Mouse (Mus musculus) central nervous system, embryonic 14 days (tissue): ENCODE data around the gene Card19. TPM values are rescaled to one million over a fixed set of nuclear protein-coding genes. Genes with fewer than 3 reads are reported as not detected.

Experiments
- polyA plus RNA-seq: library from polyadenylated mRNA; depleted of rRNA; stranded (reverse); fragments of >200 nt; gene quantifications from 2 replicates; pipeline ENCODE4 v1.2.3, GENCODE M21; 2012; rRNA removed

The Card19 gene
- 24.4 and 36.0 TPM in 2 replicates for polyA plus RNA-seq

GRCm38 (mm10) chr13:49215504-49216219, at the start of gene Card19:
TSS of gene Card19 (minus strand) at chr13:49216037.

DNA sequence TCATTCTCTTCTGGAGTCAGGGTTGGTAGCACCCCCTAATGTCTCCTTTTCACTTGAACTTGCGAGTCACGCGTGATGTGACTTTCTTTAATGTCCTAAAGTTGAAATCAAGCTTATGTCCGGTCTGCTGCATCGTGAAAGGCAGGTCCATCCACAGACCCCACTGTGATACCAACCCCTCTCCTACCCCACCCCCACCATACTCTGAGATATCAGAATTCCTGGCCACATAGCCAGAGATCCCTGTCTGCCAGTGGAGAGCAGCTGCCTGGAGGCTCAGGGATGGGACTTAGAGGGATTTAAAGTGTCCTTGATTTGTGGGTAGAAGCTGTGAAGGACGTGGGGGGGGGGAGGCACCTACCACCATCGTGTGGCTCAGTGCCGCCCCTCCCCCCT, 32.6 kb upstream of the Card19 start, which contains the start of gene Susd3:
Susd3 (minus strand) TSS at position 240 of the 396 bp plus-strand sequence.

GRCm38 (mm10) chr13:49187288-49188218, 28.3 kb downstream of the Card19 start, which contains the start of gene Ninj1:
TSS of gene Ninj1 (plus strand) at chr13:49187485.

Other genes with a start within 250 kb of the Card19 start
- gene Fam120a, start 248.0 kb downstream of the Card19 start, polyA plus RNA-seq = 59.5 and 65.3 TPM in 2 replicates
- 56.6 and 57.6 TPM in 2 replicates for gene Wnk2, start 68.0 kb downstream of the Card19 start, polyA plus RNA-seq
- 45.9 and 48.6 TPM in 2 replicates for gene Ninj1, start 28.6 kb downstream of the Card19 start, polyA plus RNA-seq
- gene Susd3, start 32.7 kb upstream of the Card19 start, polyA plus RNA-seq = 0.80 and 0.91 TPM in 2 replicates
- 6.7 and 9.0 TPM in 2 replicates for gene Fgd3, start 104.3 kb upstream of the Card19 start, polyA plus RNA-seq
- 37.4 and 37.8 TPM in 2 replicates for gene Bicd2, start 125.5 kb upstream of the Card19 start, polyA plus RNA-seq
- 9.4 and 10.8 TPM in 2 replicates for gene Ippk, start 205.2 kb upstream of the Card19 start, polyA plus RNA-seq